Mouse (Mus musculus): ENCODE results near the gene Mrgprf.

GRCm38 (mm10) chr7:145330641-145331040 is 30.0 kb downstream of the Mrgprf start:
- TF ChIP-seq MAX (IDR thresholded peaks at IDR 0.05; ENCODE audit: low read depth), result no peak
- no peak for TF ChIP-seq TCF3 (IDR thresholded peaks at IDR 0.05; ENCODE audit: insufficient read length, low read depth)
- no peak for TF ChIP-seq POLR2A (IDR thresholded peaks at IDR 0.05; ENCODE audit: insufficient read length, low read depth)
- TF ChIP-seq MYOD1 (IDR thresholded peaks at IDR 0.05; ENCODE audit: control insufficient read depth in 1 of 3, insufficient read length in 2 of 3, low read depth in 2 of 3), result no peak
- no peak for TF ChIP-seq E2F4 (IDR thresholded peaks at IDR 0.05; ENCODE audit: insufficient read depth)
- no peak for TF ChIP-seq USF1 (IDR thresholded peaks at IDR 0.05; ENCODE audit: low read depth)
- no peak for TF ChIP-seq POLR2AphosphoS2 (IDR thresholded peaks at IDR 0.05; ENCODE audit: insufficient read length, low read depth)
- no peak for TF ChIP-seq CEBPB (IDR thresholded peaks at IDR 0.05; ENCODE audit: insufficient read depth, poor library complexity, severe bottlenecking)
- no peak for TF ChIP-seq MYOG (IDR thresholded peaks at IDR 0.05; ENCODE audit: control insufficient read depth in 1 of 3, insufficient read depth in 1 of 3, insufficient read length in 2 of 3, low read depth in 2 of 3)
- TF ChIP-seq SRF (IDR thresholded peaks at IDR 0.05; ENCODE audit: control insufficient read depth, insufficient read length, low read depth), result no peak
- no peak for TF ChIP-seq TCF12 (IDR thresholded peaks at IDR 0.05; ENCODE audit: insufficient read depth, poor library complexity, severe bottlenecking)

Measured in myocyte (in vitro differentiated cells).